Mouse (Mus musculus) forebrain, postnatal 0 days (tissue): ENCODE data around the gene Rora. TPM values are rescaled to one million over a fixed set of nuclear protein-coding genes. Genes with fewer than 3 reads are reported as not detected.
A peak's percentile ranks its signal among the peaks of the same experiment; 100 is the strongest.

Experiments used
- ATAC-seq: fragments of 200-750 bp; cut with Nextera tagmentation; 2 replicates; pipeline ENCODE4 v1.8.0; 2017; ENCODE audit warnings: mild to moderate bottlenecking, moderate library complexity
- DNase-seq: peaks from one replicate; pipeline ENCODE4 v3.0.0-alpha.2; 2015
- H3K27ac ChIP-seq: fragments of 300-500 bp; sonication (generic); 2 replicates; pipeline ENCODE4 v1.5.1; 2014; ENCODE audit warnings: low read depth, mild to moderate bottlenecking, antibody characterized with exemption, low read length, moderate library complexity, mixed read lengths
- H3K27me3 ChIP-seq: fragments of 300-500 bp; sonication (generic); 2 replicates; pipeline ENCODE4 v1.6.1; 2014; ENCODE audit warnings: mild to moderate bottlenecking, low read length, mixed read lengths; ENCODE audit not compliant: insufficient read depth
- H3K36me3 ChIP-seq: fragments of 300-500 bp; sonication (generic); 2 replicates; pipeline ENCODE4 v1.6.1; 2014; ENCODE audit warnings: mild to moderate bottlenecking, moderate library complexity; ENCODE audit not compliant: insufficient read depth
- H3K4me1 ChIP-seq: fragments of 300-500 bp; sonication (generic); 2 replicates; pipeline ENCODE4 v1.6.1; 2014; ENCODE audit warnings: antibody characterized with exemption; ENCODE audit not compliant: insufficient read depth
- H3K4me2 ChIP-seq: fragments of 300-500 bp; sonication (generic); 2 replicates; pipeline ENCODE4 v1.6.1; 2014; ENCODE audit warnings: low read depth, mild to moderate bottlenecking, moderate library complexity
- H3K4me3 ChIP-seq: fragments of 300-500 bp; sonication (generic); 2 replicates; pipeline ENCODE4 v1.5.1; 2014; ENCODE audit warnings: low read depth, low read length, mixed read lengths
- H3K9ac ChIP-seq: fragments of 300-500 bp; sonication (generic); 2 replicates; pipeline ENCODE4 v1.6.1; 2014; ENCODE audit warnings: mild to moderate bottlenecking
- H3K9me3 ChIP-seq: fragments of 300-500 bp; sonication (generic); 2 replicates; pipeline ENCODE4 v1.6.1; 2016; ENCODE audit warnings: low read length
- CTCF ChIP-seq: sonication (generic); IDR thresholded peaks from 2 replicates; pipeline ENCODE4 v1.5.1; 2016; ENCODE audit warnings: antibody characterized with exemption, control low read depth, low read depth
- WGBS: fragments of 180-500 bp; shearing (Covaris S2); extraction: QIAGEN DNeasy Blood & Tissue Kit; methylation state at CpG from one replicate; pipeline ENCODE4 v1.1.7; 2014; 5-methylcytosine and 5-hydroxymethylcytosine counted together
- polyA plus RNA-seq: library from polyadenylated mRNA; unstranded; fragments of >200 nt; fragmentation: Nextera tagmentation; extraction: Ambion mirVana; gene quantifications from 2 replicates; pipeline ENCODE4 v1.2.1, GENCODE M21; 2015
- total RNA-seq: library from RNA; depleted of rRNA; stranded (reverse); fragments of >200 nt; gene quantifications from 2 replicates; pipeline ENCODE4 v1.2.3, GENCODE M21; 2014

Gene Rora
- total and polyA plus RNA-seq, 2 experiments from 2014 or later: 9.8 to 23.9 TPM

GRCm38 (mm10) chr9:68724636-68725285 is 71.2 kb downstream of the Rora start:
- no peak for TF ChIP-seq CTCF
- H3K27ac ChIP-seq: no peak overlapping the region
- no peaks in the 10 kb centered on the region for H3K9me3 ChIP-seq
- no peaks in the 10 kb centered on the region for H3K4me1 ChIP-seq
- no peaks in the 10 kb centered on the region for H3K36me3 ChIP-seq
- WGBS: 79% methylated on average over 8 of the region's 8 CpGs
- no peak overlapping the region for H3K4me2 ChIP-seq
- no peak overlapping the region for H3K4me3 ChIP-seq
- no peak for DNase-seq
- no peak for ATAC-seq
- H3K9ac ChIP-seq: no peak overlapping the region
- H3K27me3 ChIP-seq: no peaks in the 10 kb centered on the region

GRCm38 (mm10) chr9:68727166-68727855 is 73.7 kb downstream of the Rora start:
- ATAC-seq: no peak
- 84% methylated on average over 11 of the region's 11 CpGs for WGBS

GRCm38 (mm10) chr9:68731438-68731837 is 77.9 kb downstream of the Rora start:
- peak; percentile 30 for TF ChIP-seq CTCF
- Histone ChIP-seq H3K4me1 (no peaks in the 10 kb centered on the region; the same call in 1 of the 2 replicates), H3K36me3 (no peaks in the 10 kb centered on the region), H3K4me3 (no peak overlapping the region), H3K9ac (no peak overlapping the region), H3K4me2 (no peak overlapping the region), H3K27ac (no peak overlapping the region), H3K9me3 (no peaks in the 10 kb centered on the region), H3K27me3 (no peaks in the 10 kb centered on the region)
- ATAC-seq (no peak), DNase-seq (no peak)
- 60% methylated on average over 1 of the region's 1 CpGs for WGBS

More at GRCm38 (mm10) chr9:68727166-68727855, 73.7 kb downstream of the Rora start:
- H3K4me1 ChIP-seq: no peaks in the 10 kb centered on the region
- H3K4me2 ChIP-seq: no peak overlapping the region
- no peak overlapping the region for H3K27ac ChIP-seq
- DNase-seq: no peak
- H3K9me3 ChIP-seq: no peaks in the 10 kb centered on the region
- H3K4me3 ChIP-seq: no peak overlapping the region
- no peak overlapping the region for H3K9ac ChIP-seq
- no peak for TF ChIP-seq CTCF
- no peaks in the 10 kb centered on the region for H3K36me3 ChIP-seq
- H3K27me3 ChIP-seq: no peaks in the 10 kb centered on the region

GRCm38 (mm10) chr9:68732929-68733328 is 79.3 kb downstream of the Rora start:
- H3K4me2 ChIP-seq: no peak overlapping the region
- no peak for TF ChIP-seq CTCF
- 70% methylated on average over 4 of the region's 4 CpGs for WGBS

GRCm38 (mm10) chr9:68735886-68736285 is 82.3 kb downstream of the Rora start:
- DNase-seq: no peak
- Histone ChIP-seq H3K4me1 (no peaks in the 10 kb centered on the region; the same call in 1 of the 2 replicates), H3K4me2 (no peak overlapping the region), H3K9ac (no peak overlapping the region), H3K9me3 (no peaks in the 10 kb centered on the region), H3K27ac (no peak overlapping the region), H3K27me3 (no peaks in the 10 kb centered on the region), H3K4me3 (no peak overlapping the region), H3K36me3 (no peaks in the 10 kb centered on the region)
- no peak for TF ChIP-seq CTCF
- WGBS: 91% methylated on average over 5 of the region's 5 CpGs
- no peak for ATAC-seq

More at GRCm38 (mm10) chr9:68732929-68733328, 79.3 kb downstream of the Rora start:
- Histone ChIP-seq H3K36me3 (no peaks in the 10 kb centered on the region), H3K4me3 (no peak overlapping the region), H3K9ac (no peak overlapping the region), H3K4me1 (no peaks in the 10 kb centered on the region; the same call in 1 of the 2 replicates), H3K9me3 (no peaks in the 10 kb centered on the region), H3K27ac (no peak overlapping the region), H3K27me3 (no peaks in the 10 kb centered on the region)
- DNase-seq (no peak), ATAC-seq (no peak)

- DNase-seq: no peak
- no peaks in the 10 kb centered on the region; the same call in 1 of the 2 replicates for H3K4me1 ChIP-seq
- H3K27ac ChIP-seq: no peak overlapping the region
- no peaks in the 10 kb centered on the region for H3K27me3 ChIP-seq
- no peaks in the 10 kb centered on the region for H3K36me3 ChIP-seq
- no peak for TF ChIP-seq CTCF
- no peak overlapping the region for H3K4me3 ChIP-seq
- no peak overlapping the region for H3K9ac ChIP-seq
- peak; percentile 25; the same call in 1 of the 2 replicates for ATAC-seq
- H3K4me2 ChIP-seq: no peak overlapping the region
- no peaks in the 10 kb centered on the region for H3K9me3 ChIP-seq
- 65% methylated on average over 9 of the region's 9 CpGs for WGBS
These were observed 83.7 kb downstream of the Rora start for GRCm38 (mm10) chr9:68737197-68737736.

GRCm38 (mm10) chr9:68745931-68746646 is 92.5 kb downstream of the Rora start:
- H3K4me2 ChIP-seq: no peak overlapping the region
- WGBS: 72% methylated on average over 11 of the region's 11 CpGs
- no peak for ATAC-seq
- no peaks in the 10 kb centered on the region for H3K36me3 ChIP-seq
- no peak for DNase-seq
- no peak overlapping the region for H3K9ac ChIP-seq
- no peak overlapping the region for H3K4me3 ChIP-seq
- no peaks in the 10 kb centered on the region for H3K4me1 ChIP-seq
- no peaks in the 10 kb centered on the region for H3K27me3 ChIP-seq
- TF ChIP-seq CTCF: no peak
- no peak overlapping the region for H3K27ac ChIP-seq
- no peaks in the 10 kb centered on the region for H3K9me3 ChIP-seq
